Mouse (Mus musculus) cerebellum, adult 9-10 months (tissue): ENCODE results near the gene Dio1.

Source experiments
- DNase-seq: peaks from one replicate; pipeline ENCODE4 v3.0.0; 2022

The Dio1 gene

DNA sequence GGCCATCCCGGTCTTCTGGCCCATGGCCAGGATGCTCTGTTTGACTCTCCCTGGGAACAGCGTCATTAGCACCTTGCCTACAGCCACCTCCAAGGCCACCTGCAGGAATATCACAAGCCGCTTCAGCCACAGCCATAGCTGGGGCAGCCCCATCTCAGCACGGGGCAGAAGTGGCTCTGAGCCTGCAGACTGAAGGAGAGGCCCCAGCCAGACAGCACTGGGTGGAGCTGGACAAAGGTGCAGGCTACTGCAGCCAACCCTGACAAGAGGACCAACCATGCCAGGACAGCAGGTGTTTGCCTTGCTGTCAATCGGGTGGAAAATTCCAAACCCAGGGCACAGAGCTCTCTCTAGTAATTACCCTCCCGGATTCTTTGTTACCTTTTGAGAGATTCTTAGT, at the start of gene Dio1:
Dio1 (minus strand) TSS at position 204 of the 400 bp plus-strand sequence.
- peak; percentile 83 for DNase-seq

DNA sequence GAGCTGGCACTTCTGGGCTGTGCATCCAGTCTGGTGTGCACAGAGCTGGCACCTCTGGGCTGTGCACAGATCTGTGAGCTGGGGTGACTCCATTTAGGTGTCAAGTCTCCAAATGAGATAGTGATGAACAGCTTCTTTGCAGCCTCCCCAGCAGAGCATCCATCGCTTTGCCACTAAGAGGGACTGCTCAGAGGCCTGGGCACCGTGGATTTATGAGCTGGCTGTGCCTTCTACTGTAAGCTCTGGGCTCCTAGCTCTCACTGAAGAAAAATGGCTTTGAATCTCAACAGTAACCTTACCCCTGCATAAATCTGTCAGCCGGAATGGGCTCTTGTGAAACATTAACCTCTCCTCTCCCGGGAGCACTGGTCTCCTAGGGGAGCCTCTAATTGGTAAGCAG, 47.6 kb upstream of the Dio1 start:
- no peak for DNase-seq

DNA sequence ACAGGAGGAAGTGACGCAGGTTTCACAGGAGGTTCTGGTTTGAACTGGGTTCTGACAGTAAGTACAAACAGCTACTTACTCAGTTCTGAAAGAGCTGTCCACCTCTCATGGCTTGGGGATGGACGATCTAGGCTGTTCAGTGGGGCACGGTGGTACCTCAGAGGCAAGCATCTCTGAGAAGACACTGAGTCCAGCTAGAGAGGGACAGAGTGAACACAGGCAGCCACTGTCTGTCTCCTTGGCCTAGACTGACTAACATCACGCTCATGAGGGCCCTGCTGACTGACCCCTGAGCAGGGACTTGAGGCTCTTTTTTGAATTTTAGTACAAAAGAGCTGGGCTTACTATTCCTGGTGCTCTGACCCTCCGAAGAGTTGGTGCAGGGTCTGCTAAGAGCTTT, 47.2 kb upstream of the Dio1 start:
- DNase-seq = no peak

DNA sequence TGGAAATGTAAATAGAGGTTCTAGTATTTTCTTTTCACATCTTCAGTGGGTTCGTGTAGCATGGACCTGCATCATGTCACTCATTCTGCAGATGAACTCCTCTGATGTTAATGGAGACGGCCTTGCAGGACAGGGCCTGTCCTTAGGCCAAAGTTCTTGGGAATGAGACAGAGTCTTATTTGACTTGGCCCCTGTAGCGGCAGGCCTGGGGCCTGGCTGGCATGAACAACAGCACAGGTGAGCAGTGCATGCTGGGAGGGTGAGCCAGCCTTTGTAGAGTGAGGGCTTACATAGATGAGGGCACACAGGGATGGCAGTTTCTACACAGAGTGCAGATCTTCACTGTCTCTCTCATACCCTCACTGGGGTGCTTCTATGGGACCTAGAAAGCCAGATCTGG, 46.6 kb upstream of the Dio1 start:
- DNase-seq = no peak

DNA sequence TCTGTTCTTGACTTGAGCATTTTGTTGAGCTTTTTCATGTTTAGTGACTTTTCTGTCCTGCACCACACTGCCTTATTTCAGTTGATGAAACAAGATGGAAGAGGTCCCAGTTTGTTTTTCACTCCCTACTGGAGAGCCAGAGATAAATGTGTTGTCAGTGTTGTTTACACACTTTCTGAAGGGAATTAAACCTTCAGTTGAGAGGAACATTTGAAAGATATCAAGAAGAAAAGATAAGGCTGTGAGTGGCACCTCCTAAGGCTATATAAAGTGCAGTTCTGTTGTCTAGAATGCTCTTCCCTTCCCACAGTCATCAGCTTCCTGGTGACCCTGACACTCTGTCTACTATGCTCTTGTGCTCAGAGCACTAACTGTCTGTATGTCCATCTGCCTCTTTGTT, 44.4 kb upstream of the Dio1 start:
- no peak for DNase-seq

DNA sequence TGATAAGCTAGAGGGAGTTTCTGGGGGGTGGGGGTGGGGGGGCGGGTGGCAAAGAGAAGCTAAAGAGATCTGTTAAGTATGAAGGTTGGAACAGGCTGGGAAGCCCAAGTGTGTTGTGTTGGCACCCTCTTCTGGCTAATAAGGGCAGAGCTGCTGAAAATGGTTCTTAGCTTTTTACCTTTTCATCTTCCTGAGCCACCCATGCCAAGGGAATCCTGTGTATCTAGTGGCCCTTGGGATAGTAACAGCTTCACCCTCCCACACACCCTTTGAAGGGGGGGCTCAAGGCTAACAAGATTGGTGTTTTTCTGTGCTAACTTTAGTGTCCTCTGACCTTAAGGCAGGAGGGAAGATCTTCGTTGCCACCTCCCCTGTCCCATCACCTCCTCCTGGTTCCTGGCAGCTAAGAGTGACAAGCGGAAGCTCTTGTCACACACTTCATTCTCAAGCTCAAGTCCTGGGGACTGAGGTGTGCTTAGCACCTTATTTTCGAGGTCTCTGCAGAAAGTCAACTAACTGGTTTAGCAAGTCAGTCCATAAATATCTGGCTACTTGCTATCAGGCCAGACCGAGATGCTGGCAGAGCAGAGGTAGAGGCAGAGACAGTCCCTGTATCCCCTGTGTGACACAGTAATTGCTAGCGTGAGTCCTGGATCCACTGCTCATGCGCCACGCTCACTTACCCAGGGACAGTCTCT, 42.5 kb upstream of the Dio1 start:
- peak; percentile 47 for DNase-seq

DNA sequence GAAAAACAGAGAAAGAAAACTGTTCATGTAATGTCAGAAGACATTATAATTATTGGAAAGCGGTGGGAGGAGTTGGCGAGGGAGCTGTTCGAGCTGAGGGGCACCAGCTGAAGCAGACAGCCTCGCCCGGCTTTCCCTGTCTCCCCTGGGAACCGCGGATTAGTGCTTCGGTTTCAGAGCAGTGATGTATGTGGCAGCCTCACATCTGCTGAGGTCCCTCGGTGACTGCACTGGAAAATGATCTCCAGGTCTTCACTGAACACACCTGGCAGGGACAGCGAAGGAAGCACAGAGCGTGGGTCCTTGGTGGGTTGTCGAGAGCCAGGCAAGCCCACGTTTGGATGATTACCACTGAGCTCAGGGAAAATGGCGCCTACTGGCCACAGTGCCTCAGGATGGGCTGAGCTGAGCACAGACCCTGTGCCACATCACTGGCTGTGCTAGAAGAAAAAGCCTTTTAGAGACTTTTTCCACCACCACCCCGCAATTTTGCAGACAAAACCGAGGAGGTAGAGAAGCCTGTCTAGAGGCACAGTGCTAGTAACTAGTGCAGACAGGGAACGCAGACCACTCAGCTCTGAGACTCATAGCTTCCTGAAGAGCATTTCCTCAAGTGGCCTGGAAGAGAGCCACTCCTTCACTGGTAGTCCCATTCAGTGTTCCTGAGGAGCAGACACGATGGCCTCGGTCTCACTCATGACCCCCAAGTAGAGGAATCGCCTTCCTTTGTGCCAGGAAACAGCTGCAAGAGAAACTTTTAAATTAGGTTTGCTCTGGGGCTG, 41.8 kb upstream of the Dio1 start:
- no peak for DNase-seq

DNA sequence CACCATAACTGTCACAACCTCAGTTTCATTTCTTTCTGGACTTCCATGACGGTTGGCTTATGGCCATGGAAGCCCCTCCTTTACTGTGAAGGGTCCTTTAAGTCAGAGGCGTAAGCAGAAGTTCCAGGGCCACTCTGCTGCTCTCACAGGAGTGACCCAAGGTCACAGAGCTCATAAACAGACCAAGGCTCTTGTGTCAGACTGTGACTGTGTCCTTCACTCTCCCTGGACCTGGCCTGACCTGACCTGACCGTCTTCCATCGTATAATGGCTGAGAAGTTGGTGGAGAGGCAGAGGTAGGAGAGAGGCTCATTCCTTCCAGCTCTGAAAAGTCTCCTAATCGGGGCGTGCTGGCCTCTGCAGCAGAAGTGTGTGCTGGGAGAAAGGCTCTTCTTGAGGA, 40.3 kb upstream of the Dio1 start:
- DNase-seq = no peak

DNA sequence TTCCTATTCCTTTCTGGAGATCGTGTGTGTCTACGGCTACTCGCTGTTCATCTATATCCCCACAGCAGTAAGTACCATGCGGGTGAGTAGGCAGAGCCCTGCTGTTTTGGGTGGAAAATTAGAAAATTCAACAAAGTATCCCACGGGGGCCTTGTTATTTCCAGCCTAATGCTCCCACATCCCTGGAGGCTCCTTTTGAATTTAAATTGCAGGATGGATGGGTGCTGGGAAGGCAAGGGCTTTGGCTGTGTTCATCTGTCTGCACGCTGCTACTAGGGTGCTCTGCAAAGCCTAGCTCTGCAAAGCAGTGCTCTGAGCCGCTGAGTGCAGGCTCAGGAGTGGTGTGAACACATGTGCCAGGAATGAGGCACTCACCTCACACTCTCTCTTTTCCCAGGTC, 37.6 kb upstream of the Dio1 start:
- no peak for DNase-seq

DNA sequence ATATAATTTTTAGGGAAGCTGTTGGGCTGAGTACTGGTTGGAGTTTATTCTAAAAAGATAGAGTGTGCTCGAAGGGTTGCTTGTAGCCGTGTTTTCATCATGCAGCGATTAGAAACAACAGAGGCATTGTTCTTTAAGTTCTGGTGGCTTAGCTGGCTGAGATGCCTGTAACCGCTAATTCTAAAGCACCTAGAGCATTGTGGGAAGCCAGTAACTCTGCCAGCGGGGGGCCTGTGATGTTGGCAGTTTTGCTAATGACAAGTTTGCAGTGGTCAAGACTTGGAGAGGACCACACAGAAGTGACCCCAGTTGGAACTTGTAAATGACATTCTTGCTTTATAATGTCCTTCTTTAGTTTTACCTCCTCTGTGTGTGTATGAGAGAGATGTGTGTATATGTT, 34.4 kb upstream of the Dio1 start:
- no peak for DNase-seq

DNA sequence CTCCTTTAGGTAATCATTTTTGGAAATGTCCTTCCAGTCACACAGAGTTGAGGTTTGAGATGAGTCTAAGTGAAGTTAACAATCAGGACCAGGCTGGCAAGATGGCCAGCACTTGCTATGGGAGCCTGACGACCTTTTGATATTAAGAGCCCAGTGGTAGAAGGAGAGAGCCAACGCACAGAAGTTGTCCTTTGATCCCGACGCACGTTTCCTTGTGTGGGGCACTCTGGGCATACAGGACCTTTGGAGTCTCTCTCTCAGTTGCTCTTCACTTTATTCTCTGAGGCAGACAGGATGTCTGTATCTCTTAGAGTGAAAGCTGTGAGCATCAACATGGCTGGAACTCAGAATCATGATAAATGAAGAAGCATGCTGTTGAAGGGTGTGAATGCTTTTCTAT, 30.5 kb upstream of the Dio1 start:
- no peak for DNase-seq

DNA sequence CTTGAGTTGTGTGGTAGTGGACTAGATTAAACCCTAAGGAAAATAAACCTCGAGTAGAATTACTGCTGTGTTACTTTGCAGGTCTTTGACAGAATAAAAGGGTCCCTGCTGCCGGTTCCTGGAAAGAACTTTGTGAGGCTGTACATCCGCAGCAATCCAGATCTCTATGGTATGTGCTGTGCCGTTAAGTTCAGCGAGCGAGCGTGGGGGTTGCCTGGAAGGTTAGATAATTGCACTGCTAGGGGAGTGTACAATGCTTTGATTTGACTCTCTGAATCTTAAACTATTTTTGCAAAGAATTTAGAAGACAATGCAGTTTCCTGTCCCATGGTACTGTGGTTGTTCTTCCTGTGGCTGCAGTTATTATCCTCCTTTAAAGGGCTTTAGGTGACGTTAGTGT, 29.4 kb upstream of the Dio1 start:
- no peak for DNase-seq

DNA sequence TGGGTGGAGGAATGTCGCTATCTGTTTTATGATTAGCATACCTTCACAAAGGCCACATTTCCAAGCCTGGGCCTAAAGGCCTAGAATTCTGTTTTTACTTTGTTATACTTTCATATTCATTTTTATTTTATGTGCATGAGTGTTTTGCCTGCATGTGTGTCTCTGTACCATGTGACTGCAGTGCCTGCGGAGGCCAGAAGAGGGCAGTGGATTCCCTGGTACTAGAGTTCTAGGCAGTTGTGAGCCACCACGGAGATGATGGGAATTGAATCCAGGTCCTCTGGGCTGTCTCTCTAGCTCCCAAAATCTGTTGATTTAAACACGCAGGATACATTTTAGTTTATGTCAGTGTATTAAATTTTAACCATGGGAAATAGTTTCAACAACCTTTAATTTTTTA, 26.5 kb upstream of the Dio1 start:
- no peak for DNase-seq

DNA sequence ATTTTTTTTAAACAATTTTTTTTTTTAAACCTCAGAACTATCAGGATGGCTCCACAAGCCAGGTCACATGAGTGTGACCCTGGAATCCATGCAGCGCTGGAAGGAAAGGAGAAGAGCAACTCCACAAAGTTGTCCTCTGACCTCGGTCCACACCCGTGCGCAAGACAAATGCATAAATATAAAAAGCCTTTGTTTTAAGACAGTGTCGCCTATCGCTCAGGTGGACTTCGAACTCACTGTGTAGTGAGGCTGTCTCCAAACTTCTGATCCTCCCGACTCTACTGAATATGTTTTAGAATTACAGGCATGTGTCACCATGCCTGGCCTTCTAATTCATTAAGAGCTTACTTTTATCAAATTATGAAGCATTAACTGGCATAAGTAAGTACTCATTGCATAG, 21.6 kb upstream of the Dio1 start:
- no peak for DNase-seq

DNA sequence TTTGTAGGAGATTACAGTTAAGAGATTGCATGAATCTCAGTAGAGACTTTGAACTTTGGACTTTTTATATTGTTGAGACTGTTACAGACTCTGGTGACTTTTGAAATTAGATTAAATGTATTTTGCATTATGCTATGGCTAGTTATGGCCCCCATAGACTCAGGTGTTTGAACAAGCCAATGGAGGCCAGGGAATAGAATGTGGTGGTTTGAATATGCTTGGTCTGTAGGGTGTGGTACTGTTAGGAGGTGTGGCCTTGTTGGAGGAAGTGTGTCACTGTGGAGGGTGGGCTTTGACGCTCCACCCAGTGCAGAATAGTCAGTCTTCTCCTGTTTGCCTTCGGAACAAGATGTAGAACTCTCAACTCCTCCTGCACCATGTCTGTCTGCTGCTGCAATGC, 16.1 kb upstream of the Dio1 start:
- DNase-seq = no peak

DNA sequence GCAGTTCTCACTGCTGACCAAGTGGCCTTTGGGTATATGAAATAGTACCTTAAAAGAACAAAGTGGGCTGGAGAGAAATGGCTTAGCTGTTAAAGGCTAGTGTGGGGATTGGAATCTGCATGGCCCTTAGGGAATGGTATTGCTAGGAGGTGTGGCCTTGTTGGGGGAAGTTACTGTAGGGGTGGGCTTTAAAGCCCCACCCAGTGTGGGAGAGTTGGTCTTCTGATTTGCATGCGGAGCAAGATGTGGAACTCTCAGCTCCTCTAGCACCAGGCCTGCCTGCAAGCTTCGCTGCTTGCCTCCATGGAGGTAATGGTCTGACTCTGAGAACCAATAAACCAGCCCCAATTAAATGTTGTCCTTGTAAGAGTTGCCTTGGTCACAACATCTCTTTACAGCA, 14.1 kb upstream of the Dio1 start:
- no peak for DNase-seq

DNA sequence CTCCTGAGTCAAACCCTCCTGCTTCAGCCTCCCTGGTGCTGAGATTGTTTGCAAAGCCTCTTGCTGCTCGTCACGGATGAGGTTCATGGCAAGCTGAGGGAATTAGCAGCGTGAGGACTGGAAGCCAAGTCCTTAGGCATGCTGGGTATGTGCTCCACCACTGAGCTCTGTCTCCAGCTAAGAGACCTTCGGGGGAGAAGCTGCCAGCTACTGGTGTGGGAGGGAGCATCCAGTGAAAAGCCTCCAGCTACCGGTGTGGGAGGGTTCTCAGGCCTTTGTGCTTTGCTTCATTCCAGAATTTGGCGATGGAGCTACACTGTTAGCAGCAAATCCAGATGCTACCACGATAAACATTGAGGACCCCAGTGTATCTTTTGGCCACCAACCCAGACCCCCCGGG, 11.7 kb upstream of the Dio1 start:
- no peak for DNase-seq

DNA sequence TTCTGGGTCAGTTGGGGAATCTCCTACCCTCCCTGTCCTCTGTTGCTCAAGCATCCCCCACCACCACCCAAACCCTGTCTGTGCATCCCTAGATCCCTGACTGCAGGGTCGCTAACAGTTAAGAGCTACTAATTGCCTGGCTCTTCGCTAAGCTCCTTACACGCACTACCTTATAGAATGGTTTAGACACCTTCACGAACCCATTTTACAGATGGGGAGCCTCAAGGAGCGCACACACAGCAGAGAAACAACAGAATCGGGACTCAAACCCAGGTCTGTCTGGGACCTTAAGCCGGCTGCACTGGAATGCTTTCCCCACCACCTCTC, 7.5 kb upstream of the Dio1 start:
- no peak for DNase-seq

DNA sequence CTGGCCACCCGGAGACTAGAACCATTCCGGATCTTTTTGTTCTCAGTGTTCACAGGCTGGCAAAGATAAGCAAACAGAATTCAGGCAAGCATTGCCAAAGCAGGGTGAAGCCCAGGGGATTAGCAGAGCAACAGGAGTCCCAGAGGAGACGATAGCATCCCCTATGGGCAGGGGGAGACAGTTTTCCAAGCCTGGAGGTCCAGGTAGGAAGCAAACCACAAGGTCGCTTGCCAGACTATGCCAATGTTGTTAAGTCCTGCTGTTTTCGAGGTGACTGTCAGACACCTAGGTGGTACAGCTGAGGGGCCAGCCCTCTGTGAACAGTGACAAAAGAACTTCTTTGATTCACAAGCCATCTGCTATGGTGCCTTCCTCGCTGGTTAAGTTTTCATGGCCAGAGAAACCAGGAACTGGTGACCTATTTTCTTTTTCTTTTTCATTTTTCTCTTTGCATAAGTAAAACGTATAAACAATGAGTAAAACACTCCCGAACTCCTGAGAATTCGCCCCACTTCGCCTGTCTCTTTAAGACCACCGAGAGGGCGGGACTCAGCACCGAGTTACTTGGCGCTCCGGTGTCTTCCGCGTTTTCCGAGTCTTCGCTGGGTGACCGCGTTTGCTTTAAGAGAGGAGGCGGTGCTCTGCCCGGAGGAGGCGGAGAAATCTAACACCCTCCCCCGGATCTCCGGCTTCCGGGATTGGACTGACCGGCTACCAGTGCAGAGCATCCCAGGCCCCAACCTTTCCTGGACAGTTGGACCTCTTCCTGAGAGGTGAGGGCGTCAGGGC, 6.9 kb upstream of the Dio1 start, which contains the start of gene Yipf1:
Yipf1 (plus strand) TSS at position 674 of the 789 bp plus-strand sequence.
- DNase-seq = peak; percentile 92

DNA sequence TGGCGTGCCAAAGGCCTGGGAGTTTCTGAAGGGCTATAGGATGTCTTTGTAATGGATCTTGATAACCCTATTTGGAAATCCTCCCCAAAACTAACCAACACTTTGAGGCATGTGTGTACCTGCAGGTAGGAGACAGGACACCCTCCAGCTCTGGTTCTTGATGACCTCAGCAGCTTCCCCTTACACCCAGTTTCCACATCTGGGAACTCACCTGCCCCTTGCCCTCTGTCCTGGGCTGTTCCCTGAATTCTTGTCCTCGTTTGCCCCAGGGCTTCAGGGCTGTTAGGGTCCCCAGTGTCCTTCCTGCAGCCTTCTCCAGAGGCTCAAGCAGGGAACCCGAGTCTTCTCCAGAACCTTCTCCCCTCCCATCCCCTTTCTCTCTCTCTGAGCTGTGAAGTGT, 3.4 kb downstream of the Dio1 start:
- no peak for DNase-seq

DNA sequence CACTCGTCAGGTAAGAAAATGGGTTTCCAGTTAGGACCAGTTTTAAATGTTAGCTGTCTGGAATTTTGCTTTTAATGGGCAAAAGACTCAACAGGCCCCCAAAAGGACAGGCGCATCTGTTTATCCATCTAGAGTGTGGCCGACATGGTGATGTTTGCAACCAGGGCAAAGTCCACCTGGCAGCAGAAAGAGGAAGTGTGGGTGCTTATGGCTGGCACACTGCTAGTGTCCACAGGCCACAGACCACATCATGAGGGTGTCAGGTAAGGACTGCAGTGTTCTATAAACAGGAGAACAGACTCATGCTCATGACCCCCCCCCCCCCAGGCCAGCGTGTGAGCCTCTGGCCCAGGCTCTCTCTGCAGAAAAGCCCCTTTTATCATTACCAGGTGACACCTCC, 4.1 kb downstream of the Dio1 start:
- no peak for DNase-seq

DNA sequence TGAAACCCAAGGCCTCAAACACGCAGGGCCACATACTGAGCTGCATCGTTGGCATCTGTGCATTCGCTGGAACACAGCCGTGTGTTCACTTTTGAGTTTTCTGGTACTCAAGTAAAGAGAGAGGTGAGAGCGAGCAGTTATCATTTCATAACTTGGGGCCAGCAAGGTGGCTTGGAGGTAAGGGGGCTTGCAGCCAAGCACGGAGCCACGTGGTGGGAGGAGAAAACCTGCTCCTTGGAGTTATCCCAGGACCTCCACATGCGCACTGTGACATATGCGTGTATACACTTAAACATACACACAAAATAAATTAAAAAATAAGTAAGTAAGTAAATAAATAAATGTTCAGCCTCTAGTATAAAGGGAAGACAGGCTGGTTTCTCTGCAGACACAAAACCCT, 4.7 kb downstream of the Dio1 start:
- no peak for DNase-seq

DNA sequence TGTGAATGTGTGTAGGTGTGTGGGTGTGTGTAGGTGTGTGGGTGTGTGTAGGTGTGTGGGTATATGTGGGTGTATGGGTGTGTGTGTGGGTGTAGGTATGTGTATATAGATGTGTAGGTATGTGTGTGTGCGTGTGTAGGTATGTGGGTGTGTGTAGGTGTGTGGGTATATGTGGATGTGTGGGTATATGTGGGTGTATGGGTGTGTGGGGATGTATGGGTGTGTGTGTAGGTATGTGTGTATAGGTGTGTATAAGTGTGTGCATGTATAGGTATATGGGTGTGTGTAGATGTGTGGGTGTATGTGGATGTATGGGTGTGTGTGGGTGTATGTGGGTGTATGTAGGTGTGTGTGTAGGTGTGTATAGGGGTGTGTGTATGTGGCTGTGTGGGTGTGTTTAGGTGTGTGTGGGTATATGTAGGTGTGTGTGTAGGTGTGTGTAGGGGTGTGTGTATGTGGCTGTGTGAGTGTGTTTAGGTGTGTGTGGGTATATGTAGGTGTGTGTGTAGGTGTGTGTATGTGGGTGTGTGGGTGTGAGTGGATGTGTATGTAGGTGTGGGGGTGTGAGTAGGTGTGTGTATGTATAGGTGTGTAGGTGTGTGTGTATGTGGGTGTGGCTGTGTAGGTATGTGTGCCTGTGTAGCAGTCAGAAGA, 5.9 kb downstream of the Dio1 start:
- DNase-seq = no peak

DNA sequence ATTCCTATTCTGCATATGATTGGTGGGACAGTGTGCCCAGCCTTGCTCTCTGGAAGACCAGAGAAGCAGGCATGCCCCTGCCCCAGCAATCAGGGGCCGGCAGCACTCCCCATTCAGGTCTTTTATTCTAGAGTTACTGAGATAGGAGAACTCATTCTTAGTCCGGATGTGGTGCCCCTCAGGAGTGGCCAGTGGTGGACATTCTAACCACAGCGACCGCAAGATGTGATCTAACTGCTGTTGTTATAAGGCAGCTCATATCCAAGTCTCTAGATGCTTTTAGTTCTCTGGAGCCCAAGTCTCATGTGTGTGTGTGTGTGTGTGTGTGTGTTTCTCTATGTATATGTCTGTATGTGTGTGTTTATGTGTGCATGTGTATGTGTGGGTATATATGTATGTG, 6.6 kb downstream of the Dio1 start:
- DNase-seq = no peak
